Comparison of ENCODE assay signal across 29 mouse cellular contexts in genomic region chr9:63099876-63100275, GRCm38 (mm10). TPM values are rescaled to one million over a fixed set of nuclear protein-coding genes. Genes with fewer than 3 reads are reported as not detected.
DNase-seq lines count a peak whose midpoint lies in the region; ATAC-seq and TF ChIP-seq lines count a peak whose summit lies in the region.
"Had no signal": no experiment of that assay in that cellular context is flagged by ENCODE, and none has a peak within 500 bp of the region (broad histone marks: within the 10 kb centered on the region; RNA-seq: fewer than 3 reads in every experiment).

No protein-coding gene starts in this region.

- H3K79me2 ChIP-seq in liver, adult 2 months (ENCODE audit: control insufficient read depth, insufficient read depth, low read length), result no peaks in the 10 kb centered on the region

- H3K27me3 ChIP-seq in kidney, adult 2 months (replicated peaks; ENCODE audit: control insufficient read depth, insufficient read depth, low read length), result no peaks in the 10 kb centered on the region
- H3K27me3 ChIP-seq in kidney, embryonic 15.5 days, result no peaks in the 10 kb centered on the region
- H3K27me3 ChIP-seq in liver, adult 2 months (ENCODE audit: control insufficient read depth, insufficient read depth, low read length), result no peaks in the 10 kb centered on the region
- peaks cover 15% of the 10 kb centered on the region; the same call in 1 of the 2 replicates for H3K27me3 ChIP-seq in midbrain, embryonic 10.5 days (ENCODE audit: low read depth, poor library complexity, severe bottlenecking)
- no peaks in the 10 kb centered on the region for H3K27me3 ChIP-seq in midbrain, embryonic 14.5 days (ENCODE audit: control insufficient read depth, insufficient read depth, low read length)
- H3K27me3 ChIP-seq: CH12.LX; embryonic facial prominence, embryonic 15.5 days; hindbrain, embryonic 12.5 days; hindbrain, embryonic 15.5 days; Patski had no signal

- no peak for TF ChIP-seq CTCF in kidney, adult 2 months (conservative IDR thresholded peaks at IDR 0.05; ENCODE audit: insufficient read depth, insufficient read length, low read depth, low read length)
- no peak for TF ChIP-seq CTCF in liver, adult 2 months (IDR thresholded peaks at IDR 0.05; ENCODE audit: low read depth, low read length)

- no peaks in the 10 kb centered on the region for H3K9me3 ChIP-seq in kidney, embryonic 15.5 days (replicated peaks)
- H3K9me3 ChIP-seq in midbrain, embryonic 10.5 days (replicated peaks), result no peaks in the 10 kb centered on the region; the same call in 1 of the 2 replicates
- no peaks in the 10 kb centered on the region; the same call in 1 of the 2 replicates for H3K9me3 ChIP-seq in midbrain, embryonic 14.5 days (ENCODE audit: control insufficient read depth, low read length)
- H3K9me3 ChIP-seq: embryonic facial prominence, embryonic 15.5 days; hindbrain, embryonic 12.5 days; hindbrain, embryonic 15.5 days had no signal

- H3K4me3 ChIP-seq in kidney, adult 2 months (ENCODE audit: insufficient read depth, low read depth, low read length), result no peak overlapping the region
- H3K4me3 ChIP-seq in kidney, embryonic 15.5 days (replicated peaks), result no peak overlapping the region
- no peak overlapping the region for H3K4me3 ChIP-seq in liver, adult 2 months (ENCODE audit: insufficient read depth, low read depth, low read length)
- H3K4me3 ChIP-seq in midbrain, embryonic 10.5 days, result no peak overlapping the region
- no peak overlapping the region for H3K4me3 ChIP-seq in midbrain, embryonic 14.5 days (replicated peaks; ENCODE audit: low read depth, low read length)
- H3K4me3 ChIP-seq: embryonic facial prominence, embryonic 15.5 days; gastrocnemius, adult 2 months; hindbrain, embryonic 12.5 days; hindbrain, embryonic 15.5 days had no signal

- H3K36me3 ChIP-seq in kidney, adult 2 months (ENCODE audit: control insufficient read depth, insufficient read depth, low read length), result no peaks in the 10 kb centered on the region
- no peaks in the 10 kb centered on the region for H3K36me3 ChIP-seq in kidney, embryonic 15.5 days
- no peaks in the 10 kb centered on the region for H3K36me3 ChIP-seq in liver, adult 2 months (ENCODE audit: control insufficient read depth, insufficient read depth, low read length)
- no peaks in the 10 kb centered on the region for H3K36me3 ChIP-seq in midbrain, embryonic 10.5 days
- no peaks in the 10 kb centered on the region for H3K36me3 ChIP-seq in midbrain, embryonic 14.5 days (ENCODE audit: control insufficient read depth, insufficient read depth, low read length)
- H3K36me3 ChIP-seq: embryonic facial prominence, embryonic 15.5 days; G1E; hindbrain, embryonic 12.5 days; hindbrain, embryonic 15.5 days had no signal

- ATAC-seq in kidney, embryonic 15.5 days (replicated peaks; ENCODE audit: low FRiP score), result no peak
- no peak for ATAC-seq in midbrain, embryonic 14.5 days (ENCODE audit: low FRiP score, low TSS enrichment)
- ATAC-seq: forebrain, embryonic 14.5 days; forebrain, postnatal 0 days; Patski had no signal

- no peak overlapping the region for H3K4me2 ChIP-seq in kidney, embryonic 15.5 days
- H3K4me2 ChIP-seq in midbrain, embryonic 14.5 days (ENCODE audit: low read length), result no peak overlapping the region
- H3K4me2 ChIP-seq: embryonic facial prominence, embryonic 15.5 days; heart, embryonic 11.5 days; hindbrain, embryonic 12.5 days; hindbrain, embryonic 15.5 days had no signal

- DNase-seq in kidney, adult 2 months, result peak; percentile 53
- DNase-seq in liver, adult 2 months (ENCODE audit: extremely low read depth, low read depth, low spot score), result peak; percentile 74
- DNase-seq in liver, result no peak
- DNase-seq in midbrain, embryonic 10.5 days (ENCODE audit: low spot score), result no peak
- DNase-seq in midbrain, embryonic 14.5 days, result no peak
- DNase-seq: adrenal gland, postnatal 10 days; adrenal gland, postnatal 36 days; B cell, adult 2 months; cerebellum, adult 18-20 months; cerebellum, adult 9-11 months; cerebellum, postnatal 25 days; forebrain, postnatal 0 days; gastrocnemius, adult 2 months; gastrocnemius, postnatal 14 days; heart, adult 11 months had no signal

- TF ChIP-seq POLR2A in kidney, adult 2 months (IDR thresholded peaks at IDR 0.05; ENCODE audit: low read depth, low read length), result no peak
- no peak for TF ChIP-seq POLR2A in liver, adult 2 months (IDR thresholded peaks at IDR 0.05; ENCODE audit: extremely low read depth, insufficient read depth, low read length)

- H3K9ac ChIP-seq in kidney, embryonic 15.5 days, result no peak overlapping the region
- no peak overlapping the region for H3K9ac ChIP-seq in liver, adult 2 months (ENCODE audit: low read depth, low read length)
- H3K9ac ChIP-seq in midbrain, embryonic 14.5 days (replicated peaks; ENCODE audit: low read length), result no peak overlapping the region
- H3K9ac ChIP-seq: embryonic facial prominence, embryonic 15.5 days; forebrain, postnatal 0 days; hindbrain, embryonic 12.5 days; hindbrain, embryonic 15.5 days had no signal

- no peak overlapping the region for H3K27ac ChIP-seq in kidney, adult 2 months (ENCODE audit: insufficient read depth, low read depth, low read length)
- no peak overlapping the region for H3K27ac ChIP-seq in kidney, embryonic 15.5 days
- no peak overlapping the region; the same call in 1 of the 2 replicates for H3K27ac ChIP-seq in liver, adult 2 months (replicated peaks; ENCODE audit: insufficient read depth, low read depth, low read length)
- peak overlapping the region; percentile 64; the same call in 1 of the 2 replicates for H3K27ac ChIP-seq in midbrain, embryonic 10.5 days (replicated peaks)
- H3K27ac ChIP-seq in midbrain, embryonic 14.5 days (replicated peaks; ENCODE audit: low read depth, low read length), result no peak overlapping the region
- H3K27ac ChIP-seq: embryonic facial prominence, embryonic 15.5 days; gastrocnemius, adult 2 months; hindbrain, embryonic 12.5 days; hindbrain, embryonic 15.5 days had no signal

- H3K4me1 ChIP-seq in kidney, adult 2 months (ENCODE audit: control insufficient read depth, insufficient read depth, low read length), result peaks cover 5% of the 10 kb centered on the region
- peaks cover 3% of the 10 kb centered on the region; the same call in 1 of the 2 replicates for H3K4me1 ChIP-seq in kidney, embryonic 15.5 days
- peaks cover 5% of the 10 kb centered on the region; the same call in 1 of the 2 replicates for H3K4me1 ChIP-seq in liver, adult 2 months (ENCODE audit: control insufficient read depth, insufficient read depth, low read length)
- peaks cover 23% of the 10 kb centered on the region for H3K4me1 ChIP-seq in midbrain, embryonic 10.5 days
- no peaks in the 10 kb centered on the region for H3K4me1 ChIP-seq in midbrain, embryonic 14.5 days (ENCODE audit: control insufficient read depth, insufficient read depth, low read length)
- H3K4me1 ChIP-seq: hindbrain, embryonic 15.5 days had no signal

RNA-seq across cellular contexts. Expression of gene Skor1, which starts 48.9 kb away (rescaled TPM):
- 0.02 and 0.03 TPM in 2 replicates for polyA plus RNA-seq in kidney, adult 2 months (2012; rRNA removed)
- polyA plus RNA-seq in kidney, embryonic 15.5 days (2015; fragmentation: Nextera tagmentation; extraction: Ambion mirVana), result not detected in 2 replicates
- not detected in 2 replicates for total RNA-seq in liver, adult 2 months (2014; rRNA removed)
- polyA plus RNA-seq in liver, adult 2 months (2012; rRNA removed), result not detected in 2 replicates
- 0.12 TPM in 1 of 2 replicates, not detected in the other for polyA plus RNA-seq in midbrain, embryonic 10.5 days (2016; fragmentation: Nextera tagmentation; extraction: Ambion mirVana)
- polyA plus RNA-seq in midbrain, embryonic 14.5 days (2014; fragmentation: Nextera tagmentation; extraction: Ambion mirVana), result 5.0 TPM in 2 replicates
- total RNA-seq: CH12.LX; common myeloid progenitor, adult 5-6 weeks; heart, postnatal 25 days; hematopoietic stem cell, adult 5-6 weeks had no signal
- polyA plus RNA-seq: embryonic facial prominence, embryonic 15.5 days; G1E; heart, embryonic 11.5 days; heart, embryonic 14.5 days; heart, postnatal 0 days had no signal

Comparison
In these comparisons a context has a peak if more than half of its experiments do, and no peak if none do; other contexts are left out.
1. DNase-seq: peak in kidney, adult 2 months (single experiment) and liver, adult 2 months (single experiment); none in liver (single experiment), midbrain, embryonic 10.5 days (single experiment) and midbrain, embryonic 14.5 days (single experiment).